Mouse (Mus musculus) kidney, adult 8-10 months (tissue): ENCODE results near the gene Cdkn2a.

Experiments used
- DNase-seq, 2 experiments: peaks; one replicate each; pipeline ENCODE4 v3.0.0; 2022

The Cdkn2a gene

DNA sequence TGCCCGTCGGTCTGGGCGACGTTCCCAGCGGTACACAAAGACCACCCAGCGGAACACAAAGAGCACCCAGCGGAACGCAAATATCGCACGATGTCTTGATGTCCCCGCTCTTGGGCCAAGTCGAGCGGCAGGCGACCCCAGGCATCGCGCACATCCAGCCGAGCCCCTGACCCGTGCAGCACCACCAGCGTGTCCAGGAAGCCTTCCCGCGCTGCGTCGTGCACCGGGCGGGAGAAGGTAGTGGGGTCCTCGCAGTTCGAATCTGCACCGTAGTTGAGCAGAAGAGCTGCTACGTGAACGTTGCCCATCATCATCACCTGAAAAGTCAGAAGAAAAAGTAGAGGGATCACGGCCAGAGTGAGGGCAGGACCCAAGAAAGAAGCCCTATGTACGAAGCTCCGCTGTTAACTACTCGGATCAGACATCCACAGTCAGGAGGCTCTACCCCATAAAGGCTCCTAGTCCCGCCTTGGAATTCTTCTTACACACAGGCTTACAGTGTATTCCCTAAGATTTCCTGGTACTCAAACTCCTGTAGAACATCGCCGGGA, 17.7 kb downstream of the Cdkn2a start:
- no peak for DNase-seq

DNA sequence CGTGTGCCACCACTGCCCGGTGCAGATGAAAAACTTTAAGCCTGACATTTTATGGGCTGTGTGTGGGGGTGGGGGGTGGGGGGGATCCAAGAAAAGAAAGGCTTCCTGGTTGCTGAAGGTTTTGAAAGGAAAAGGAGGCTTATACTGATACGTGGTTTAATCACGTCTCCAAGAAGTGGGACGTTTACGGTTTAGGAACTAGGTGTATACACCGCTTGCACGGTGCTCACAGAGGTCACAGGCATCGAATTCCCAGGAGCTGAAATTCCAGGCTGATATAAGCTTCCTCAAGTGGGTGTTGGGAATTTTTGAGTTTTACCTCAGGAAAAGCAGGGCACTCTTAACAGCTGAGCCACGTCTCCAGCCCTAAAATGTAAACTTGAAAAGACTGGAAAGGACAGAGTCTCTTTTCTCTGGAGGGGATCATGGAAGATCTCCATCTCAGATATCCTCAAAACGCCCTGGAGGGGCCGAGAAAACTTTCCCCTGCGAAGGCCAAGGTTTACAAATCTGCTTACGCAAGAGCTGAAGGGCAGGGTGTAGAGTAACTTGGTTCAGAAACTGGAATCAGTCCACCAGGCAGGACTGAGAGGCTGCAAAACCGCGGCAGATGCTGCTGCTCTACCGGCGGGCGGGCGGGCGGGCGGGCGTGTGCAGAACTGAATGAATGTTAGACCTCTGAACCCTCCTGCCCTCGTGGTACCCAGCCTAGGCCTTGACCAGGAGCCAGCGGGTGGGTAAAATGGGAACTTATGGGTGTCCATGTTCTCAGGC, 18.5 kb downstream of the Cdkn2a start:
- peak; percentile 11 to 33 for DNase-seq

DNA sequence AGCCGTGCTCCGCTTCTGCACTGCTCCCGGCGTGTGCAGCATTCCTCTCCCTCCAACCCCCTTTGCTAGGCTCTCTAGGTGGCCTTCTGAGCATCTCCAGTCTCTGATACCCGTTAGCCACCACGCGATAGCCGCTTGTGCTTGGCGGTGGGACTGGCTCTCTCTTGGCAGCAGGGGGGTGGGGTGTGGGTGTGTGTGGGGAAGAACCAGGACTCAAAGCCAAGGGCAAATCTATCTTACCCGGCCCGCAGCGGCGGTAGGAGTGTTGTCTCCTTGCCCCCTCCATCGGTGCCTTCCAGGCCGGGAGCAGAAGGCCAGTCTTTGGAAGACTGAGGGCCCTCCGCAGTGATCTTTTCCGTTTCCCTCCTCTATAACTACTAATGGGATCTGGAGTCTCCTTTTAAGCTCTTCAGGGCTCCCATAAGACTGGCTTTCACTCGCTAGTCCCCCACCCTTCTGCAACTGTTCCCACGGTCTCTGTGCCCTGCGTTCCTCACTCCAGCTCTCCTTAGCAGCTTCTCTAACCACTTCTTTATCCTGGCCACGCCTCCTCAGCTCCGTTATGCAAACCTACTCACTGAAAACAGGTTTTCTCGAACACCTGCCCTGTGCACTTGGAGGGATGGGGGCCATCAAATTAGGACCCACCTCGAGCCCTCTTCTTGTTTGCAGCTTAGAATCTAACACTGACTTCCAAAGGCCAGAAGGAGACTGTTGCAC, 19.5 kb downstream of the Cdkn2a start:
- DNase-seq: no peak

DNA sequence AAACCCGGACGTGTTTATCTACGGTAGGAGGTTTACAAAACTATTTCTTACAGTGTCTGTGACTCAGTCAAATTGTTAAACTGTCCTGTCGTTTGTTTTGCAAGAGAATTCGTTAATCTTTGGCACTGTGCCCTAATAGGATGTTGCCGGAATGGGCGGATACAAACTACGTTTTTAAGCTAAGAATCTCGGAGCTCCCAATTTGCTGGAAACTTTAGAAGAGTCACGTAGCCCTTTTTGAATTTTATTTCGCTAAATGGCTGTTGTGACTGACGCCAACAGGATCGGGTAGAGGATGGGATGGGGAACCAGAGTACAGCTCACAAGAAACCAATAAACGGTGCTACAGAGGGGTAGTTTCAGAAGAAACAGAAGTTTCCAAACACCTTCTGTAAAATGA, 20.4 kb downstream of the Cdkn2a start:
- no peak for DNase-seq

DNA sequence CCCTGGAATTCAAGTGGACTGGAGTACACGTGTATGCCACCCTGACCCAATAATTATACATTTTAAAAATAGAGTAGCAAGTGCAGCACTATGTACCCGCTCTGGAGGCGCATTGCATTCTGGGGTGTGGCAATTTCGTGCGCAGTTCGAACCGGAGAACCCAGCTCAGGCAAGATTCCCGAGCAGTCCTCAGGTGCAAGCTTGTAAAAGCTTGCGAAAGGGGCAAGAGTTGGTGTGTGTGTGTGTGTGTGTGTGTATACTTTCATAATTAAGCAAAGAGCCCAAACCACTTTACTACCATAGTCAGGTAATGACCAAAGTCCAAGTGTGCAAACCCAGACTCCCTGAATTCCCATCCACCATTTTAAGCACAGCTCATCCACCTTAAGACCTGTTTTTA, 20.9 kb downstream of the Cdkn2a start:
- DNase-seq: no peak

DNA sequence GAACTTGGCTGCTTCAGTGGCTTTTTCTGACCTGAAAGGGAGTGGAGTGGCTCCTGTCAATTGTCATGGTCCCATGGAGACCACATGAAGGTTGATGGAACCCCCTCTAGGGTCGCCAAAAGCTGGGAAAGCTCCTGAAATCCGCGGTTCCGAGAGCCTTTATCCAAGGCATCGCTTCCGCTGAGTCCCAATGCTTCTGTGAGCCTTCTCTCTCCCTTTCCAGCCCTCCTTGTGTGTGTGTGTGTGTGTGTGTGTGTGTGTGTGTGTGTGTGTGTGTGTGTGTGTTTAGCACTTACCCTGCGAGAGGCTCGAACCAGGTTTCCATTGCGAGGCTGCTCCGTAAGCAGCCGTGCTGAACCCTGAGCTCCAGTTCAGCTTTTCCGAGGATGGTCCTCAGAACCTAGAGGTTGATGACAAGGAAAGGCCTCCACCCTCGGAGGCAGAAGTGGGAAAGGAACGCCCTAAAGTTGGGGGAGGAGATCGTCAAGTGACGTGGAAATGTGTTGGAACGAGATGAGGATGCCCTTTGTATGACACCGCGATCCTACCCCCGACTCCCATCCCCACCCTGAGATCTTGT, 21.4 kb downstream of the Cdkn2a start:
- no peak for DNase-seq

DNA sequence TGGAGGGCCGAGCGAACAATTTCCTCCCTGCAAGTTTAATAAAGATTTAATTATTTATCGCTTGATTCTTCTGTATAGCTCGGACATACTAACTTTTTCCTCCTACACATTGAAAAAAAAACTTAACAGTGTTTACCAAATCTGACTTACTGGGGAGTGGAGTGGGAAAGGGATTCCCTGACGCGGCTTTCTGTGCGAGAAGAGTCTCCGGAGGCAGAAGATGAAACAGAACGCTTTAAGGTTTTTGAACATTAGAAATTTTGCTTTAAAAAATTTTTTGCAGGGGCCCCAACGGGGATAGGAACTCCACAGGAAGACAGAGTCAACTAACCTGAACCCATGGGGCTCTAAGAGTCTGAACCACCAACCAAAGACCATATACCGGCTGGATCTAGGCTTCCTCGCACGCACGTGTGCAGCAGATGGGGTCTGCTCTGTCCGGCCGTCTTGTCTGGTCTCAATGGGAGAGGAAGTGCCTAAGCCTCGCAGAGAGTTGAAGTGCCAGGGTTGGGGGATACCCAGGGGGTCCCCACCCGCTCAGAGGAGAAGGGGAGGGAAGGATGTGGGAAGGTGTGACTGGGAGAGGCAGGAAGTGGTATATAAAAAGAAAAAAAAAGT, 22.2 kb downstream of the Cdkn2a start:
- DNase-seq: no peak

DNA sequence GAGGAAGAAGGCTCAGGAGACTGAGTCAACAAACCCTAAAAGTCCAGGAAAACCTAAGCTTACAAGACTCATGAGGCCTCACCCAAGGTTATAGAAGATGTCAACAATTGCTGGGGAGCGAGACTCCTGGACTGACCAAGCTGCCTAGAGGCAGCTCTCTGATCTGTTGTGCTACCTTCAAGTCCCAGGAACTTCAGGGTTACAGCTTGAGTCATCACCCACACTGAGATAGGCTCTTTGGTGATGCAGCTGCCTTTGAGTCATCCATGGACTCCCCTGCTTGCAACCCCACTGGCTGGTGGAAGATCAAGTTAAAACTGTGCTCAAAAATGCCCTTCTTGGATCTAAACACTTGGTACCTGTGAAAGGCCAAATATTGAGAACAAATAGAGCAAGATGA, 36.7 kb downstream of the Cdkn2a start:
- DNase-seq: no peak

DNA sequence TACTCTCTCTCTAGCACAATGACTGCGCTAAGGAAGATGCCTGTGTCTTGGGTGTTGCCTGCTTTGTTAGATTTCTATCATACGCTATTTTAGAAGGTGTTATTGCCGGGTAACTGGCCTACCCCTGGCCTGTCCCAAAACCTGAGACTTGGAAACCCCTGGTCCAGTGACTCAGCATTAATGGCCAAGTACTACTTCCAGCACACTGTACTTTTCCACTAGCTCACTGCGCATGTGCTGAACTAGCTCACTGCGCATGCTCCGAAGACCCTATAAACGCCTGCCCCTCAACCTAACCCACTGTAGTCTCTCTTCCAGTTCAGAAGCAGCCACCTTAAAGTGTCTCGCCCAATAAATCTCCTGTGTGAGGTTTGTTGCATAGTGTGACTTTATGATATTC, 60.0 kb downstream of the Cdkn2a start:
- no peak for DNase-seq
